12 mouse cellular contexts compared by ENCODE assay signal in the genomic region with DNA sequence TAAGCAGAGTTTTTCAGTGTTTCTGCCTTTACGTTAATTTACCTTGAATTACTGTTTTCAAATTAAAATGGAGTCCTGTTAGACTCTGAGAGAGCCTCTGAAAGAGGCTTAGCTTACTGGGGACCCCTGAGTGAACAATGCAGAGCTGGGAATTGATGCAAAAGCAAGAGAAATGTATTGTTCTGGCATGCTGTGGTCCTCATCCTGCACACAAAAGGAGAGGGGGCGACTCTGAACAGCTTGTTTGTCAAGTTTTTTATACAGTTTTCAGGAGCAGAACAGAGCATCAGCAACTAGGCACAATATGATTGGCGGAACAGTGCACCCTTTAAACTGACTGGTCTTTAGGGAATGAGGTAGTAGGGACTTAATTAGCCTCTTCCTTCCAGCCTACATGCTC.
"Had no signal": no experiment of that assay in that cellular context is flagged by ENCODE, and none has a peak within 500 bp of the region (broad histone marks: within the 10 kb centered on the region; RNA-seq: fewer than 3 reads in every experiment).

No protein-coding gene starts in this region.

- DNase-seq: kidney, adult 9 months; kidney, postnatal 36 days; lung, embryonic 14.5 days; lung, postnatal 10 days; lung, postnatal 4 days; thymus, adult 18-20 months; thymus, postnatal 14 days had no signal

- H3K9me3 ChIP-seq: limb, embryonic 15.5 days; liver, embryonic 12.5 days; neural tube, embryonic 12.5 days had no signal

- H3K4me3 ChIP-seq: limb, embryonic 15.5 days; liver, embryonic 12.5 days; neural tube, embryonic 12.5 days had no signal

- H3K36me3 ChIP-seq: limb, embryonic 15.5 days; liver, embryonic 12.5 days; neural tube, embryonic 12.5 days had no signal

- H3K27ac ChIP-seq: kidney, postnatal 0 days; limb, embryonic 15.5 days; liver, embryonic 12.5 days; neural tube, embryonic 12.5 days; stomach, postnatal 0 days had no signal

- H3K4me1 ChIP-seq: limb, embryonic 15.5 days; liver, embryonic 12.5 days; neural tube, embryonic 12.5 days had no signal

- H3K27me3 ChIP-seq: limb, embryonic 15.5 days; liver, embryonic 12.5 days; neural tube, embryonic 12.5 days had no signal

- H3K4me2 ChIP-seq: limb, embryonic 15.5 days; liver, embryonic 12.5 days; lung, embryonic 14.5 days; neural tube, embryonic 12.5 days had no signal

- H3K9ac ChIP-seq: limb, embryonic 15.5 days; liver, embryonic 12.5 days; lung, embryonic 14.5 days; neural tube, embryonic 12.5 days had no signal

- ATAC-seq: liver, embryonic 12.5 days had no signal
